Mouse (Mus musculus) layer of hippocampus, postnatal 36 days (tissue): Measurements from ENCODE around the gene Tomm7. TPM values are rescaled to one million over a fixed set of nuclear protein-coding genes. Genes with fewer than 3 reads are reported as not detected.
A peak's percentile ranks its signal among the peaks of the same experiment; 100 is the strongest.
"Not testable (repeated sequence)": the region's sequence is repeated elsewhere in the genome, so short reads cannot be mapped to it uniquely, and the experiment has no call there.

ENCODE experiments used
- DNase-seq, 2 experiments: peaks; one replicate each; pipeline ENCODE4 v3.0.0; 2022
- total RNA-seq, 2 experiments: library from RNA; stranded (reverse); gene quantifications; 2 replicates each; pipeline ENCODE4 v1.2.3; 2021

Gene Tomm7
- total RNA-seq, 2 experiments from 2014 or later: 77.7 to 87.8 TPM

GRCm38 (mm10) chr5:23851160-23851555 is 7.2 kb upstream of the Tomm7 start:
- DNase-seq: not testable (repeated sequence)

GRCm38 (mm10) chr5:23850345-23851159 is 6.6 kb upstream of the Tomm7 start:
- peak; percentile 82 to 90 for DNase-seq

GRCm38 (mm10) chr5:23845141-23845540 is 1.2 kb upstream of the Tomm7 start:
- DNase-seq: no peak

- DNase-seq: no peak
These were observed 525 bp upstream of the Tomm7 start for GRCm38 (mm10) chr5:23844531-23844841.

- no peak for DNase-seq
These were observed 5.8 kb downstream of the Tomm7 start for GRCm38 (mm10) chr5:23838158-23838557.

GRCm38 (mm10) chr5:23835691-23836090 is 8.3 kb downstream of the Tomm7 start:
- not testable (repeated sequence) for DNase-seq

- DNase-seq: peak in 1 of 2 experiments; percentile 18
These were observed 12.8 kb downstream of the Tomm7 start for GRCm38 (mm10) chr5:23830897-23831752.

- DNase-seq: peak; percentile 37 to 56
These were observed 17.5 kb downstream of the Tomm7 start for GRCm38 (mm10) chr5:23826321-23827004.

GRCm38 (mm10) chr5:23824171-23824733 is 19.7 kb downstream of the Tomm7 start:
- no peak for DNase-seq

GRCm38 (mm10) chr5:23822306-23822705 is 21.7 kb downstream of the Tomm7 start:
- no peak for DNase-seq

- DNase-seq: peak in 1 of 2 experiments; percentile 11
These were observed 27.3 kb downstream of the Tomm7 start for GRCm38 (mm10) chr5:23816681-23817080.

GRCm38 (mm10) chr5:23814841-23815240 is 29.1 kb downstream of the Tomm7 start:
- DNase-seq: no peak

GRCm38 (mm10) chr5:23792726-23793125 is 51.2 kb downstream of the Tomm7 start:
- no peak for DNase-seq

- no peak for DNase-seq
These were observed 54.8 kb downstream of the Tomm7 start for GRCm38 (mm10) chr5:23789078-23789612.

Other genes with a start within 250 kb of the Tomm7 start
- 100 to 1,000 TPM; 155 to 160 TPM for gene Srpk2, start 159.5 kb downstream of the Tomm7 start, total RNA-seq
- 10 to 100 TPM; 14.9 to 21.1 TPM for gene Pus7, start 60.5 kb downstream of the Tomm7 start, total RNA-seq
- 10 to 100 TPM; 21.8 to 22.7 TPM for gene Rint1, start 56.5 kb downstream of the Tomm7 start, total RNA-seq
- gene Fam126a, start 186.5 kb upstream of the Tomm7 start, total RNA-seq: 10 to 100 TPM; 28.1 to 28.7 TPM